Comparison of ENCODE assay signal across 7 mouse cellular contexts in the genomic region with DNA sequence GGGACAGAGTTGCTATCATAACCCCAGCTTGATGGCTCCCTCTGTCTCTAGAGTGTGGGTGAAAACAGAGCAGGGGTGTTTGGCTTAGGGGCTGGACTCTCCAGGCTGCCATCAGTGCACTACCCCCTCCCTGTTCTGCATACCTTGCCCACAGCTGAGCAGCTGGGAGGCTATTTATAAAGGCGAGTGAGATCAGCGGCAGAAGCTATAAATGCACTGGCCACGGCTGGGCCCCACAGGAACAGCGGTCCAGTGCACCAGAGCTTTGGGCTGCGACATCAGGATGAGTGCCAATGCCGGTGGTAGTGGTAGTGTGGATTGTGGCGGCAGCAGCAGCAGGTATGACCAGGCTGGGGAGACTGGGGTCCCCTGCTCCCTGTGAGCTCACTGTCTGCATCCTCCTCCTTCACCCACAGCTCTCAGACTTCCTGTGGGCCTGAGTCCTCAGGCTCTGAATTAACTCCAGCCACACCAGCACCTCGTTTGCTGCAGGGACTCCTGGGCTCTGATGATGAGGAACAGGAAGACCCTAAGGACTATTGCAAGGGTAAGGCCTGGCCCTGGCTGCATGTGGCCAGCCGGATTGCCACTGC. TPM values are rescaled to one million over a fixed set of nuclear protein-coding genes. Genes with fewer than 3 reads are reported as not detected.
A peak's percentile ranks its signal among the peaks of the same experiment; 100 is the strongest.
DNase-seq lines count a peak whose midpoint lies in the region; ATAC-seq and TF ChIP-seq lines count a peak whose summit lies in the region.

Gene Srpk3, plus strand, starts transcription at position 238 of the 593 bp plus-strand sequence.

- H3K36me3 ChIP-seq in midbrain, embryonic 11.5 days (ENCODE audit: control insufficient read depth, insufficient read depth, low read length), result 0 out of 2 replicates have a peak, but pooled peaks cover under 1% of the 10 kb centered on the region
- H3K36me3 ChIP-seq in midbrain, postnatal 0 days (ENCODE audit: insufficient read depth, low read length), result peaks cover 11% of the 10 kb centered on the region

- no peaks in the 10 kb centered on the region for H3K9me3 ChIP-seq in midbrain, embryonic 11.5 days (ENCODE audit: control insufficient read depth, low read length)
- H3K9me3 ChIP-seq in midbrain, postnatal 0 days (ENCODE audit: low read length), result no peaks in the 10 kb centered on the region

- ATAC-seq in midbrain, embryonic 11.5 days (ENCODE audit: low FRiP score), result 0 out of 2 replicates have a peak, but pooled peaks have one; percentile 34
- ATAC-seq in midbrain, postnatal 0 days (ENCODE audit: low FRiP score), result no peak
- peak; percentile 31; the same call in 1 of the 2 replicates for ATAC-seq in granulocyte monocyte progenitor cell, adult 5-6 weeks (replicated peaks; ENCODE audit: poor library complexity, severe bottlenecking)
- no peak for ATAC-seq in monocyte, adult 5-6 weeks (replicated peaks; ENCODE audit: insufficient number of reproducible peaks, low FRiP score, low TSS enrichment, poor library complexity, severe bottlenecking)

- no peak for DNase-seq in midbrain, embryonic 11.5 days (ENCODE audit: low spot score, missing footprints)
- DNase-seq in midbrain, postnatal 0 days (ENCODE audit: low spot score), result no peak
- peak; percentile 63 for DNase-seq in heart, postnatal 4 days
- no peak for DNase-seq in cerebellum, adult 8-10 months
- DNase-seq in cerebellum, adult 18-20 months, result no peak

- WGBS in midbrain, embryonic 11.5 days, result 70% methylated on average over 9 of the region's 9 CpGs
- 65% methylated on average over 9 of the region's 9 CpGs for WGBS in midbrain, postnatal 0 days

- no peak within 1 kb of the TSS for H3K9ac ChIP-seq in midbrain, embryonic 11.5 days (ENCODE audit: low read length)
- H3K9ac ChIP-seq in midbrain, postnatal 0 days (replicated peaks; ENCODE audit: low read length, poor library complexity, severe bottlenecking), result no peak within 1 kb of the TSS

- H3K4me2 ChIP-seq in midbrain, embryonic 11.5 days, result no peak within 1 kb of the TSS
- H3K4me2 ChIP-seq in midbrain, postnatal 0 days (ENCODE audit: low read depth, low read length, poor library complexity, severe bottlenecking), result no peak within 1 kb of the TSS

- H3K4me3 ChIP-seq in midbrain, embryonic 11.5 days (ENCODE audit: low read depth, low read length), result no peak within 1 kb of the TSS
- H3K4me3 ChIP-seq in midbrain, postnatal 0 days (ENCODE audit: low read depth, low read length), result no peak within 1 kb of the TSS

- no peaks in the 10 kb centered on the region for H3K4me1 ChIP-seq in midbrain, embryonic 11.5 days (ENCODE audit: control insufficient read depth, insufficient read depth, low read length)
- H3K4me1 ChIP-seq in midbrain, postnatal 0 days (ENCODE audit: insufficient read depth, low read length), result no peaks in the 10 kb centered on the region

- no peak within 1 kb of the TSS for H3K27ac ChIP-seq in midbrain, embryonic 11.5 days (ENCODE audit: low read depth, low read length)
- no peak within 1 kb of the TSS for H3K27ac ChIP-seq in midbrain, postnatal 0 days (ENCODE audit: low read depth, low read length)

- no peak for TF ChIP-seq CTCF in midbrain, postnatal 0 days (IDR thresholded peaks at IDR 0.05)

- H3K27me3 ChIP-seq in midbrain, embryonic 11.5 days (ENCODE audit: control insufficient read depth, insufficient read depth, low read length), result no peaks in the 10 kb centered on the region
- H3K27me3 ChIP-seq in midbrain, postnatal 0 days (ENCODE audit: insufficient read depth, low read length), result no peaks in the 10 kb centered on the region

RNA-seq across cellular contexts. Expression of gene Srpk3, which starts in this region (rescaled TPM):
- polyA plus RNA-seq in midbrain, embryonic 11.5 days (2014; fragmentation: Nextera tagmentation; extraction: Ambion mirVana), result 0.72 and 0.78 TPM in 2 replicates
- total RNA-seq in midbrain, postnatal 0 days (2014; rRNA removed), result 0.09 and 0.49 TPM in 2 replicates
- polyA plus RNA-seq in midbrain, postnatal 0 days (2015; fragmentation: Nextera tagmentation; extraction: Ambion mirVana), result 2.1 and 2.4 TPM in 2 replicates
- total RNA-seq in granulocyte monocyte progenitor cell, adult 5-6 weeks (2014; fragmentation: Nextera tagmentation), result not detected in 2 replicates
- not detected in 2 replicates for total RNA-seq in granulocyte monocyte progenitor cell, adult 5-6 weeks (2017)
- 10 to 100 TPM; 49.2 to 50.9 TPM for total RNA-seq in heart, postnatal 4 days (2021)
- 12.0 to 20.5 TPM (median 19.1 TPM) in 3 replicates for total RNA-seq in monocyte, adult 5-6 weeks (2017)

Comparison
In these comparisons a context has a peak if more than half of its experiments do, and no peak if none do; other contexts are left out.
1. Peak in ATAC-seq in midbrain, embryonic 11.5 days; RNA of the gene not detected or under 1 TPM.
2. Peak in ATAC-seq in granulocyte monocyte progenitor cell, adult 5-6 weeks; RNA of the gene not detected or under 1 TPM.